Mouse (Mus musculus): ENCODE measurements around the gene Ssc5d.

The Ssc5d gene

DNA sequence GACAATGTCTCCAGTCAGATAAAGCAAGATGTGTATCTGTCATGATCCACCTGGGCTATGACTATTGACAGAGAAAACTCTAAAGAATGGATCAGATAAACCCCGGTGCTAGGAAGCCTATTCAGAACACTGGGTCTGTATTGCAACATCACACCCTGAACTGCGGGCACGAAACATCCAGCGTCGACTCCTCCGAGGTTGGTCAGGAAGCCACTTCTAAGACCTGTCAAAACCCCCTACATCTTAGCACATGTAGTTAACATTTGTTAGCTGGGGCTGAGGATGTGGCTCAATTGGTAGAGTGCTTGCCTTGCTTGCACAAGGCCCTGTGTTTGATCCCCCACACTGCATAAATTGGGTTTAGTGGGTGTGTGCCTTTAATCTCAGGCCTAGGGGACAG is 22.8 kb downstream of the Ssc5d start:
- no peak for DNase-seq (ENCODE audit: low spot score in 2 of 2)

DNA sequence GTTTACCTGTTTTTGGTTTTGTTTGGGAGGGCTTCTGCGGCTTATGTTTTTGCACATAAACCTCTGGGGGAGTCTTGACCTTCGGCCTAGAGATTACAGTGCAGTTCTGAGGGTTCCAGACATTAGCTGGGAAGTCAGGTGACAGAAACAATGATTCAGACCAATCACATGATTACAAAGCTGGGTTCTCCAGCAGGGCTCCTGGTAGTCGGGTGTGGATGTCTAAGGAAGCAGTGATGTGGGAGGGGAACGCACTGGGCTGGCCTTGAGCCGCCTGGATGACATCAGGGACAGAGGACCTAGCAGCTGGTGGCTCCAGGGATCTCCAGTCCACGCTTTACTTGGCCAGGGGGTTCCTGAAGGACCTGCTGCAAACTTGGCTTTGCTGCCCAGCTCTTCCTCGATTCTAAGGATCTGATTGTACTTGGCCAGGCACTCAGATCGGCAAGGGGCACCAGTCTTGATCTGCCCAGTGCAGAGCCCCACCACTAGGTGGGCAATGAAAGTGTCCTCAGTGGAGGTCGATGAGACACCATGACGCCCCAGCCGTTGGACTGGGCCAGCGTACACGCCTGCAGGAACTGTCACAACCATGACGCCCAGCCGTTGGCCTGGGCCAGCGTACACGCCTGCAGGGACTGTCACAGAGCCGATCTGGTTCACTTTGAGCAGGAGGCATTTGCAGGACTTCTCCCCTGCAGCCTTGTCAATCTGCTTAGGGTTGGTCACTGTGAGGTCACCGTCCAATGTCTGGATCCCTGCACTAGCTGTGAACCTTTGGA is 25.2 kb downstream of the Ssc5d start:
- no peak for DNase-seq (ENCODE audit: low spot score in 2 of 2)

DNA sequence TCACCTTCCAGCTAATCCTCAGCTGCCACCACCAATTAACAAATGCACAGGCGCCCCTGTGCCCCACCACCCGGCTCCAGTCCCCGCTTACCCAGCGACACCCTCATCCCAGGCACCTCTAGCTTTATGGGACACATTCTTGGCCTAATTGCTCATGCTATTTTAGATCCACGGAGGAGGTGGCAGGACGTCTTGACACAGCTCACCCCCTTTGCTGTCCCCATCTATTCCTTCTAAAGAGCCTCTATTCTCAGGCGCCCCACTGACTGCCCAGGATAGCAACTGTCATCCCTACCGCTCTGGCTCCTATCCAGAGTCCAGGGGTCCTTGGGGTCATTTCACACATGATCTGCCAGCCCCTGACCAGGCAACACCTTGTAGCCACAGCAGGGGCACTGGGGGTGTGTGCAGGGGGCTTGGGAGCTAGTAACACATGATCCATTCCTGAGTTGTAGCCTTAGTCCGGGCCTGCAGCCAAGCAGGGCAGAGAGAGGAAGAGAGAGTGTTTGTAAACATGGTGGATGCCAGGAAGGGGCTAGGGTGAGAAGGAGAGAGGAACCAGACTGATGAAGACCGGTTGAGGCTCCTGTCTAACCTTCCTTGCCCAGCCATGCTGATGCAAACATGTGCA is 28.3 kb downstream of the Ssc5d start:
- DNase-seq (ENCODE audit: low spot score in 2 of 2), result no peak

DNA sequence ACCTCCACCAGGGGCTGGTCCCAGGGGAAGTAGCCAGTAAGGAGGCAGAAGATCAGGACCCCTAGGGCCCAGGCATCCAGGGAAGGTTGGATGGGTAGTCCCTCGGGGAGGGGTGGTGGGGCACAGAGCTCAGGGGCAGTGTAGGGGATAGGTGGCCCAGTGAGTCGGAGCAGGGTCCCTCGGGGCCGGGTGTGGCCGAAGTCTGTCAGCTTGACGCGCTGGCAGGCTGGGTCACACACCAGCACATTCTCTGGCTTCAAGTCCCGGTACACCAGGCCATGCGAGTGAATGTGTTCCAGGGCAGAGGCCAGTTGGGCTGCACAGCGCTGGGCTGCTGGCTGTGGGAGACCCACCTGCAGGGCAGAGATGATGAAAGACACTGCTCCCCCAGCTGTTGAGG is 31.8 kb downstream of the Ssc5d start:
- no peak for DNase-seq (ENCODE audit: low spot score in 2 of 2)

DNA sequence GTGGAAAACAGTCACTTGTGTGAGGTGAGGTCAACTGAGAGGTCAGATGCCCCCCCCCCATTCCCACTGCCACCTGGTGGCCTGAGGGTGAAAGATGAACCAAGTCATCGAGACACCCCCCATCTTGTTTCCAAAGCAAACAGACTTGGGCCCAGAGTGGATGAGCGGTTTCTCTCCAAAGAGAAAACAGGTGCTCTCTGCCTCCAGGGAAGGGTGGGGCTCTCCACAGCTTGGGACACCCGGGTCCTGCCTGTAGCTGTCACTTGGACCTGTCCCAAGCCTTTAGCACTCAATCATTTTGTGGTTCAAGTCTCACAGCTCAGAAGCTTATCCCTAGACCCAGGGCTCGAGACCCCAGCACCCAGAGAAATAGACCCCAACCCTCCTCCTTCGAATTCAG is 37.9 kb downstream of the Ssc5d start:
- DNase-seq (ENCODE audit: low spot score in 2 of 2), result no peak

DNA sequence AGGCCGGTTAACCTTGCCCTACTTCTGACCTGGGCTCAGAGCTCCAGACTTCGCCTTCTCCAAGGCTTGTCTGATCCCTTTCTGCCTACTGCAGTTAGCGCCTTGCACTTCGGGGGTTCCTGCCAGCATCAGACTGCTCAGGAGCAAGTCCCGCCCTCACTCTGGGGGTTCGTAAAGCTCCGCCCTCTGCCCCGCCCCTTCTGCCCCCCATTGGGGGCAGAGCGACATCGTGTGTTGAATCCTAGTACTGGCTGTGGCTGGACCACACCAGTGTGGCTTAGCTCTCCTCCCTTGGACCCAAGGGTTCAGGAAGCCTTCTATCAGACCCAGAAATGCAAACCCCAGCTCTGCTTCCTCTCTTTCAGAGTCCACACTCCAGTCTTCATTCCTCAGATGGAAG is 38.7 kb downstream of the Ssc5d start, which contains the start of gene Sbk2:
Gene Sbk2, minus strand, starts transcription at position 135 of the 400 bp plus-strand sequence.
- DNase-seq (ENCODE audit: low spot score in 2 of 2), result peak; percentile 58 to 68

DNA sequence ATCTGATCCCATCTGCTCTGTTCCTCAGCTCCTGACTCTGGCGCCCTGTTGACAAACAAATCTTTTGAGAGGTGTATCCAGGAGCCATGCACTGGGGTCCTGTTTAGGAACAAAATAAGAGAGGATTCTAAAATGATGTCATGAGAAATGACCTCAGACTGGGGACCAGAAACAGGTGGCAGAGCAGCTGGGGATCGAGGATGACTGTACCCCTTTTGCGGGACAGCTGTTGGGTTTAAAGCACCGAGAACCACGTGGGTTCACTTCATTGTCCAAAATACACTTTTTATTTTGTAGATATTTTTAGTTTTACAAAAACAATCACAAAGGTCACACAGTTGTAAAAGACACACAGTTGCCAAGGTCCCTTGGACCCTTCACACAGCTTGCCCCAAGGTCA is 39.4 kb downstream of the Ssc5d start:
- DNase-seq (ENCODE audit: low spot score in 2 of 2), result no peak

DNA sequence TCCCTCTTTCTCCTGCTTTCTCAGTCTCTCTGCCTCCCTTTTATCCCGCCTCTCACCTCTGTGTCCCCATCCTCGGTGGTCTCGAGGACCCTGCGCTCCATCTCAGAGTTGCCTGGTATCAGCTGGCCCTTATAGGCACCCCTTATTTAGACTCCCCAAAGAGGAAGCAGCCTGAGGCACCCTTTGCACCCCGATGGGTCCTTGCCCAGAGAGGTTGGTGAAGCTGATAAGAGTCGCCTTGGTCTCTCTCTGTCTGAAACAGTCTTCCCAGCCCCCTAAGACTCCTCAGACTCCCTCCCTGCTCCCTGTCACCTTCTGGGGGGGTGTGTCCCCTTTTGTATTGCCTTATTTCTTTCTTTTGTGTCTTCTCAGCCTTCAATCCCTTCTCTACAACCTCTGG is 45.5 kb downstream of the Ssc5d start, which contains the start of gene Sbk3:
Gene Sbk3, minus strand, starts transcription at position 101 of the 400 bp plus-strand sequence.
- DNase-seq (ENCODE audit: low spot score in 2 of 2), result no peak

DNA sequence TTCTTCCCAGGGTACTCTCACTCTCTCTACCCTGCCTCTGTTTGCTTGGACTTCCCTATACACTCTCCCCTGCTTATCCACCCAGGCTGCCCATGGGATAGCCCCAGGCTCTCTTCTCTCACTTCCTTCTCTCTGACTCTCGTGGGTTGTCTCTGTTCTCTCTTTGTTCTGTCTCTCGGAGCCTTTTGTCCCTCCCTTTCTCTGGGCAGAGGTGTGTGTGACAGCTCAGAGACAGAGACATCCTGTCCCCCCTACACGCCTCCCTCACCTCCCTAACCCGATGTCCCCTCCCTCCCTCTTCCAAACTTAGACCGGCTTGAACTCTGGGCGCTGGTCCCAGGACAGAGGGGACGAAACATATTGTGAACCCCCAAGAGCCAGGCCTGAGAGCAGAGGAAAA is 46.1 kb downstream of the Ssc5d start:
- no peak for DNase-seq (ENCODE audit: low spot score in 2 of 2)

DNA sequence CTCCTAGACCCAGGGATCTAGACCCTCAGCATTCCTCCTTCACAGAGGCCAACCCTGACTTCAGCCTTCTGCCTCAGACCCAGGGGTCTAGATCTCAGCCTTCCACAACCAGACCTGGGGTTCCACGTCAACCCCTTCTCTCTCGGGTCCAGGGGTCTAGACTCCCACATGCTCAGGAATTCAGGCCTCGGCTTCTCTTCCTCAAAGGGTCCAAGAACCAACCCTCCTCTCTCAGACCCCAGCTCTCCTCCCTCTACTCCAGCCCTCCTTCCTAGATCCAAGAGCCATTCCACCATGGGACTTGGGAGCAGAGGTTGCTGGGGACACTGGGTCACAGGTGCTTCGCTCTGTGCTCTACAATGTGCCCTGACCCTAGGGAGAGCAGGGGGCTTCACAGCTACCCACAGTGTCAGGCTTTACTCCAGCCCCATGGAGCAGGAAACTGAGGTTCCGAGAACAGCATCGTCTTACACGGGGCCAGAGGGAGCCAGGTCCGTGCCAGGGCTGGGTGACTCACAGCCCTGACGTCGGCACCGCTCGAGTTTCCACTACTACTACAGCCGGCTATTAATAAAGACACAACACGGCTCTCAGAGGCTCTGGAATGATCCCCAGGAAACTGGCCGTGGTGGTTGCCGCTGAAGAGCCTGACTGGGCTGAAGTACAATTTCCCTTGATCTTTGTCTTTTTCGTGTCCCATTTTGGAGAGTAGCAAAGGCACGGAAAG is 46.9 kb downstream of the Ssc5d start:
- DNase-seq (ENCODE audit: low spot score in 2 of 2), result no peak

DNA sequence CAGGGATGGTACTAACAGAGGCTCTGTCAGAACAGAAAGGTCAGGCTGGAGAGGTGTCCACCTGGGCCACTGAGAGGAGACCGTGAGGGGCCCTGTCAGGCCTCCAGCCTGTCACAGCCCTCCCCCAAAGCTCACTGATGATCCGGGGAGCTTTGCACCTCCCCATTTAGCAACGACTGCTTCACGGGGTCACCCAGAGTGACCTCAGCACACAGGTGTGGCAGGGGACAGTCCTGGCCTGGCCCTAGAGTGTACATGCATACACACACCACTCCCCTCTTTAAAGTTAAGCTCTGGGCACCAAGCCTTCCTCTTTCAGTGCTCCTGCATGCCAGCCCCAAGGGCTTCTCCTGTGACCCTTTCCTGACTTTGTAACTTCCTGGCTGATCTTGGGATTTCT is 49.9 kb downstream of the Ssc5d start:
- no peak for DNase-seq (ENCODE audit: low spot score in 2 of 2)

DNA sequence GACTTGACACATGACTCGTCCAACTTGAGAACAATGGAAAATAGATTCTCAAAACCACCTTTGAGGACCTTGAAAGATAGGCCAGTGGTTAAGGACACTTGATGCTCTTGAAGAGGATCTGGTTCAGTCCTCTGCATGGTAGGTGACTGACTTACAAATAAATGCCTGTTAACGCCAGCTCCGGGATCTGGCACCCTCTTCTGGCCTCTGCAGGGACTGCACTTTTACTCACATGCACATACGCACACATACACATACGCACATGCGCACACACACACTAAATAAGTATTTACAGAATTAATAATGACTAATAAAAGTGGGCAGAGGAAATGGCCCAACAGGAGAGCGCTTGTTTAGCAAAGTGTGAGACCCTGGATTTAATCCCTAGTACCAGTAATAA is 51.2 kb downstream of the Ssc5d start:
- no peak for DNase-seq (ENCODE audit: low spot score in 2 of 2)

DNA sequence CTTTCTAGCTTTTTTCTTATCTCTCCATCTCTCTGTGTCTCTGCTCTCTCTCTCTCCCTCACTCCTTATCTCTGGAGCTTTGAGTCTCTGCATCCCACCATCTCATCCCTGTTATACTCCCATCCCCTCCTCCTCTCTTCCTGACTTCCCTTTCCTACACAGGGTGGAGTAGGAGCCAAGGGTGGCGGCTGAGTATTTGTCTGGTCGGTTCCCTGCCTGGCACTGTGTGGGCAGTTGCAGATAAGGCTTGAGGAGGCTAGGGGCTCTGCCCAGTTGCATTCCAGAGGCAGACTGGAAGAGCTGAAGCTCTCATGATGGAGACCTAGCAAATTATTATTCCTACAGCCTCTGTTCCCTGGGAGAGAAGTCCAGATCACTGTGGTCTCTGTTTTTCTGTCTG is 62.7 kb downstream of the Ssc5d start:
- DNase-seq (ENCODE audit: low spot score in 2 of 2), result no peak

DNA sequence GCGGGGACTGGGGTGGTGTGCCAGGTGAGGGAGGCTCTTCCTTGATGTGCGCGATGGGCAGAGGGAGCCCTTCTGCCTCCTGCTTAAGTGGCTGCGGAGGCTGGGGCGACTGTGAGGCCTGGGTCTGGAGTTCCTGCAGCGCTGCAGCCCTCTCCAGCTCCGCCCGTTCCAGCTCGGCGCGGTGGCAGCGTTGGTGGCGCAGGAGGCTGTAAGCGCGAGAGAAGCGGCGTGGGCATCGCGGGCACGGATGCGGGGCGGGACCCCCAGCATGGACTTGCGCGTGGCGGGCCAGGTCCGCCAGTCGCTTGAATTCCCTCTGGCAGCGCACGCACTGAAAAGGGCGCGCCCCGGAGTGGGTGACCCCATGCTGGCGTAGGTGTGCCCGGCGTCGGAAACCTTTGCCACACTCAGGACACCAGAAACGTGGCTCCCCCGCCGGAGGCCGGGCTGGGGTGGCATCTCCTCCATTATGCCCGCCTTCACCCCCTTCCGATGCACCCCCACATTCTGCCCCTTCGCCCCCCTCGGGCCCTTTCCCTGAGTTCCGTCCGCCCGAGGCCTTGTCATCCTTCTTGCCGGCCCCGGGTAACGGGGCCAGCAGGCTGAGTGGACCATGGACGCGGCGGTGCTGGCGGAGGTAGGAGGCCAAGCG is 67.9 kb downstream of the Ssc5d start:
- DNase-seq (ENCODE audit: low spot score in 2 of 2), result no peak

DNA sequence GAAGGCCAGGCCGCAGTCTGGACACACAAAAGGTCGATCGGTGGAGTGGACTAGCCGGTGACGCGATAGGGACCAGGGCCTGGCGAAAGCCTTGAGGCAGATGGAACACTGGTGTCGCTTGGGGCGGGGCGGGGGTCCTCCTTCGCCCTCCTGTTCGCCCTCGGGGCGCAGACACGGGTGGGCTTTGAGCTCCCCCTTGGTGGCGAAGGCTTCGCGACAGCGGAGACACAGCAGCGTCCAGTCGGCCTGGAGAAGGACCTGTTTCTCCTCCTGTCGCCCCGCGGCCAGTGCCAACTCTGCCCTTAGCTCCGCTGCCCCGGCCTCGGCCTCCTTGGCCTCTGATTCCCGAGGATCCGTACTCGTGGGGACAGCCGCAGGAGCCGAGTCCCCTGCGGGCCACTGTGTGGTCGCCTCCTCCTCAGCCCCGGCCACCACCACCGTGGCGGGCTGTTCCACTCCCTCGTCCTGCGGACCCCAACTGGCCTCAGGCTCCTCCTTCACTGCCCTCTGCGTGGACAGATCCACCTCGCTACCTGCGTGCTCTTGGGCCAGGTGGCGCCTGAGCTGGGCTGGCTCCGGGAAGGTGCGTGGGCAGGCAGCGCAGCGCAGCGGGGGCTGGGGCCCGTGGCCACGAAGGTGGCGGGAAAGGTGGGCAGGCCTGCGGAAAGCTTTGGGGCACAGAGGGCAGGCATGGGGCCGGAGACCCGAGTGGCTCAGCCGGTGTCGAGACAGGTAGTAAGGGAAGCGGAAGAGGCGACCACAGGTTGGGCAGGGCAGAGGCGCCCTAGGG is 68.6 kb downstream of the Ssc5d start:
- no peak for DNase-seq (ENCODE audit: low spot score in 2 of 2)

Data from right cerebral cortex, adult 2 months (tissue).